Mouse (Mus musculus) layer of hippocampus, adult 18-20 months (tissue): ENCODE data around the gene Il27. TPM values are rescaled to one million over a fixed set of nuclear protein-coding genes. Genes with fewer than 3 reads are reported as not detected.

Experiments used
- DNase-seq, 2 experiments: peaks; one replicate each; pipeline ENCODE4 v3.0.0; 2022; ENCODE audit warnings: low spot score in 2 of 2
- total RNA-seq, 2 experiments: library from RNA; stranded (reverse); gene quantifications; 2 replicates each; pipeline ENCODE4 v1.2.3; 2021

Il27 gene
- total RNA-seq, 2 experiments from 2014 or later = not detected

DNA sequence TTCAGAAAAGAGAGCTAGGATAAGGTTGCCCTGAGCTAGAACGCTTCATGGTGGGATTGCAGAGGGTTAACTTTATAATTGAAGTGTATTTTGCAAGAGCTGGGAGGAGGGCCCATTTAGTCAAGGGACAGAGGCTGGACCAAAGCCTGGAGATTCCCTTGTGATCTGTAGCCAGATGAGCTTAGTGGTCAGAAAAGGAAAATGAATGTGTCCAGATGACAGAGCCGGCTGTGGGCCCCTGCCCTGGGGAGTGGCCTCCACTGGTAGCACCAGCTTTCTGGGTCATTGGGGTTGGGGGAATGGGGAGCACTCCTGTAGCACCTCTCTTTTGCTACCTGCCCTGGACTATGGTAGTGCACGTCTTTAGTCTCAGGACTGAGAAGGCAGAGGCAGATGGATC is 12.3 kb upstream of the Il27 start:
- DNase-seq = no peak

DNA sequence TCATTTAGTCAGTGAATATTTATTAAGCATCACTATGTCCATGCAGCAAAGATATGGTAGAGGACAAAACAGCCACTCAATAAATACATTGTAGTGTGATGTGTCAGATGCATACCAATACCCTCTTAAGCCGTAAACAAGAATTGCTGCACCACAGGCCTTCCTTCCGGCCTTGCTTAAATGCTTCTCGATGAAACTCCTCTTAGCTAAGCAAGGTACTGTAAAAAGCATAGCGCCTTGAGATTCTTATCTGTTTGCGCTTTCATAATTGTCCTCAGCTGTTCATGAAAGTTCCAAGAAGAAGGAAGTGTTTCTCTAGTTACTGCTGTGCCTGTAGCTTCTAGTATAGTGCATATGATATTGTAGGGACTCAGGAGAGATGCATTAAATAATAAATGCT is 11.9 kb upstream of the Il27 start:
- no peak for DNase-seq

DNA sequence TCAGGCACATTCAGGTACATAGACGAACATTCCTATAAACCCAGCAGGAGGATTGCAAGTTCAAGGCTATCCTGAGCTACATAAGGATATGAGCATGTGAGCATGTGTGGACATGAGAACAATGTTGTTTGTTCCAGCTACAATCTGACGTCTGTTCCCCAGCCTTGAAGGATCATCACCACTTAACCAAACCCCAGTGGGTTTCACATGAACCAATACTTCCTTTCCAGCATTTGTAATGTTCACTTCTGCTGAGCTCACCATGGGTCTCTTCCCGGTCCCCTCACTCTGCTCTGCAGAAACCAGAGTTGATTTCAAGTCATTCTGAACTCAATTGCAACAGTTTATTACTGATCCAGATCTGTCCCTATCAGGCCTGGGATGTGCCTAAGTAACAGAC is 7.9 kb upstream of the Il27 start:
- no peak for DNase-seq

DNA sequence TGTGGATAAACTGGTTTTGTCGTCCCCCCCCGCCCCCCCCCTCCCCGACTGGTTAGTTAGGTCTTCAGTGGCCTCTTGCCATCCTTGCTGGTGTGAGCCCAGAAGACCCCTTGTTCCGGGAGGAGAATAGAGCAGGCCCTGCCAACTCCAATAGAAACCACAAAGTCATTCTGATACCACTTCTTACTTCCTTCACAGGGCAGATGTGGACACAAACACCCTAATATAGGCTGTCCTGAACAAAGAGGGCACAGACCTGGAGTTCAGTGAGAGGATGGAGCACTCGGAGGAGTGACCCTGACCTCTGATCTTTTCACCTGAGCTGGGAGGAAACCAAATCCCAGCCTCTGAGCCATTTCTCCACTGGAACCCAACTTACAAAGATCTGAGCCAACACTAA is 7.2 kb upstream of the Il27 start:
- no peak for DNase-seq

DNA sequence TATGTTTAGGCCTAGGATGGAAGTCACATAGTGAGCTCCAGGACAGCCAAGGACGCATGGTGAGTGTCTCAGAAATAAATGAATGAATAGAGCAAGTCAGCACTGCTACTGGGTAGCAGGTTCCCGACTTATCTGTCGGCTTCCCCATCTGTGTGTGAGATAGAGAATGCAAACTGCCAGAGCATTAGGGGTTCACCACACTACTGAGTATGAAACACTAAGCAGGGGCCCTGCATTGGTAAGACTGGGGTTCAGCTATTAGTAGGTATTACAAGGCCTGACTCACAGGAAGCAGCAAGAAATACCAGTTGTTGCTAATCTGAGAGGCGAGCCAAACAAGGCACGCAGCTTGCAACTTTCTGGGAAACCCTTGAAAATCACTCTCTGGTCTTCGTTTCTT is 4.2 kb upstream of the Il27 start:
- no peak for DNase-seq

DNA sequence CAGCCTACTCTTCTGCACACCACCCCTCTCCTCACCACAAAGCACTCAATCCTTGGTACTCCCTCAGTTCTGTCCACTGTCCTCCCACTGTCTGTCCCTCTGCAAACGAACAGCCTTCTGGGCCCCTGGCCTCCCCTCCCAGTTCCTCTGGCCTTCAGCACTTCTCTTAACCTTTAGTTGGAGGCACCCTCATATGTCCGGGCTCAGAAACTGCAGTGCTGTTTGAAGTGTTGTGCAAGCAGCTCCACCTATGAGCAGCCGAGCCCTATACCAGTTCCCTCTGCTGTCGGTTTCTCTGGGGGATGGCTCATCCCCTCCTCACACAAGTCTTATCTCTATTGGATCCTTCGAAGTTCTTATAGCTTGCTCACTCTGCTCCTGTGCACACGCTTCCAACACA is 1.7 kb upstream of the Il27 start:
- DNase-seq = no peak

DNA sequence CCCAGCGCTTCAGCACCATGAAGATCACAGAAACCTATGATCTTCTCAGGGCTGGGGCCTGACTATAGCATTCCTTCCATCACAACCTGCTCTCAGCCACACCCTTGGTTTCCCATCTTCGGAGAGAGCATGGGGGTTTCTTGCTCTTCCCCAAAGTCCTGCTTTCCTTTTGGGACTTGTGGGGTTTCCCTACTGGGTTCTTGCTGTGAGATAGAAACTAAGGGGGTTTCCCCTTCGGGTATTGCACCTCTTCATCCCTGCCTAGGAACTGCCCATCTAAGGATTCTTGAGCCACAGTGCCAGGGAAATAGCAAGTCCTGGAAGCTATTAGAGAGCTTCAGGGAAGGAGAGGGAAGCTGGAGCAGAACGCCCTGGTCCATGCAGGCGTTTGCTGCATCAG is 1.1 kb upstream of the Il27 start:
- no peak for DNase-seq

DNA sequence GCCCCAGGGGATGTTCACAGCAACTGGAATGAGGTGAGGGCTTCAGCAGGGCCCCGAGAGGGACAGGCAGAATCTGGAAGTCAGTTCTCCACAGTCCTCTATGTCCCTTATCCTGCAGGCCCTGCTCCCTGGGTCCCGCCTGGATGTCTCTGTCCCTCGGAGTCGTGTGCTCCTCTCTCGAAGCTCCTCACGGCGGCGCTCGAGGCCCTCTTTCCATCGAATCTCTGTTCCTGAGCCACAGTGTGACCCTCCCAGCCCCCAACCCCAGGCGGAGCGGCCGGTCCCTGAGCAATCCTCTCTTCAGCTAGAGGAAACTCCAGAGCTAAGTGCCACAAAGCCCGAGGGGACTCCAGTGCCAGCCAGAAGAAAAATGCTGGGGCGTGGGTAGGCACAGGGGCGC is 7.0 kb downstream of the Il27 start:
- peak in 1 of 2 experiments; percentile 57 for DNase-seq

DNA sequence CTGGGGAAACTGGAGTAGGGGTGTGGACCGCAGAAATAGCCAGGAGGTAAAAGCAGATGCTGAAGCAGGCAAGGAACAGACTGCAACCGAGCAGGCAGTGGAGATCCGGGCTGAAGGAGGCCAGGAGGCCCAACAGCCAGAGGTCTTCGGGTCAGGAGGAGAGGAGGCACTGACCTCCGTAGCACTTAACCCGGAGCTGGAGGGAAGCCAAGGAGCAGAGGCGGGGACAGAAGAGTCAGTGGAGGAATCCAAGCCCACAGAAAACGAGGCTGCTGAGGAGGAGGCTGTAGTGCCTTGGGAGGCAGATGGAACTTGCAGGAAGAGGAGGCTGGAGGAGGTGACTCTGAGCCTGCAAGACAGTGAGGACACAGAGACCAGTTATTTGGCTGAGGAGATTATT is 7.9 kb downstream of the Il27 start:
- no peak for DNase-seq

DNA sequence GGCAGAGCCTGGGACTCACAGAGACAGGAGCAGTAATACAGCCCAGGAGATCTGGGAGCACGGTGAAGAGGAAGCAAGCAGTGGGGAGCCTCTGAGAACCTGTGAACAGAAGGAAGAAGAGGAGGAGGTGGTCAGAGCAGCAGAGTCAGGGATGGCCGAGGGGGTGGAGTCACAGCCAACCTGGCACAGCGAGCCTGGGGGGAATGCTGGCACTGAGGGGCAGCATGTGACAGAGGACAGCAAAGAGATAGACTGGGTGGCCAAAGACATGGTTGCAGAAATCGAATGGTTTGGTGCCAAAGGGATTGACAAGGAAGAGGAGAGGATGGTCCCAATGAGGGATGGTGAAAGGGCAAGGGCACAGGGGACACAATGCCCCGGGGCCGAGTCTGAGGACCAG is 9.0 kb downstream of the Il27 start, which contains the start of gene Cln3:
Gene Cln3 (minus strand): TSS at position 101 of the 400 bp plus-strand sequence.
- no peak for DNase-seq

DNA sequence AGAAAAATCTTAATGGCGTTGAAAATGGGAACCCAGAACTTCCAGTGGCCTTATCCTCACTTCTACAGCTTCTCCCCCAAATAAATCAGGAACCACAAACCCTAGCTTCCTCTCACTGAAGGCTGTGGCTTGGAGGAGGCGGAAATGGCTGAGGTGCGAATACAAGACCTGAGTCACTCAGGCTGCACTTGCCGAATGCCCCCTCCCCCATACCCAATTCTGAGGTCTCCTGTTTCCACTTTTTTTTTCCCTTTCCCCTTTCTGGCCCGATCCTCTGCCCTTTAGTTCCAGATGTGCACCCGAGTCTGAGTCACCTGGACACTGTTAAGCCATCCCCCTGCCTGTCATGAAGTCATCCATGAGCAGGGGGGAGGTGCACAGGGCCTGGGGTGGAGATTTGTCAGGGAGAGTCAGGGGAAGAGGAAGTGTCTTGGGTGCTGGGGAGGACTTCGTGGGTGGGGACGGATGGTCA is 10.2 kb downstream of the Il27 start, which contains the start of gene Apobr:
Gene Apobr (plus strand): TSS at position 437 of the 472 bp plus-strand sequence.
- DNase-seq = no peak

DNA sequence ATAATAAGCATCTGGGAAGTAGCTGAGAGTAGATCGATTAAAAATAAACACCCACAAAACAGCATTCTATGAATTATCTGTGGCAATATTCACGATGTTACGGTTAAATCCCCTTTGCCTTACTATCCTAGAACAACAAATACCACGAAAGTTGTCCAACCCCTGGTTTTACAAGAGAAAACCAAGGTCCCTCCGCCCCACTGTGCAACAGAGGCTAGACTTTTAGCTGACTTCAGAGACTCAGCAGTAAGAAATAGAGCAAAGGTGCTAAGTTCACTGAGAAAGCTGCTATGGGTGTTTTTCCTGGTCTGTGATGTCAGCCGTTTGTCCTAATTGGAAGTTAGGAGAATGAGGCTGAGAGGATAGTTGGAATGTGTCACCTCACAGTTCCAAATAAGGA is 11.0 kb downstream of the Il27 start:
- DNase-seq = no peak

DNA sequence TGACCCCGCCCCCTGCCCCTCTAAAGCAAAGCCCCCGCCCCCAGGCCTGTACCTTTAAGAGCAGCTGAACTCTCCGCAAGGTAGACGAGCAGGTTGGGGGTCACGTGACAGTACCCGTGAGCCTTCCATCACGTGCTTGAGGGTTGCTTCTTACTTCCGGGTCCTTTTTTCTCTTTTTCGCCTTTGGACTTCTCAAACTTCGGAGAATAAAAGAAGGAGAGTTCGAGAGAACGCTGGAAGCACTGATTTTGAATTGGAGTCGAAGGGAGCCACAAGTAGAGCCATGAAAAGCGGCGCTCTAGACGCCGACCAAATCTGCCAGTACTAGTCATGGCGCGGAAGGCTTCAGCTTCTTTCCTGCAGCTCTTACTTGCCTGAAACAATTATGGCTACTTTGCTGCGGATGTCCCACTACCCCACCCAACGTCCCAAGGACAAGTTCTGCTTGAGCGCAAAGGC is 11.5 kb downstream of the Il27 start:
- peak; percentile 70 to 89 for DNase-seq

DNA sequence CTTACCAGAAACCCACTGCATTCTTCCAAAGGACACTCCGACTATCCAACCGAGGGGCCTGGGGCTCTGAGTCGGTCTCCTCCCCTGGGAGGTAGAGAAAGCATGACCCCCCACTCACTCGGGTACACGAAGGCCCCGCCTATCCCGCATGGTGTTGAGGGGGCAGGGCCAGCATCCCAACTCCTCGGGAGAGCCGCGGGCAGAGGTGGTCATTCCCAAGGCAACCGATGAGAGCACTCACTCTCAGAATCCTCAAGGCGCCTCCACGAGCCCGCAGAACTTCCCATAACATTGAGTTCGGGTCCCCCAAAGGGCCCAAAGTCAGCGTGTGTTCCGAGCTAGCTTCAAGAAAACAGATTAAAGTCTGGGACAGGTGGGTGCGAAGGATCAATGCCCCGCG is 12.0 kb downstream of the Il27 start:
- DNase-seq = no peak

DNA sequence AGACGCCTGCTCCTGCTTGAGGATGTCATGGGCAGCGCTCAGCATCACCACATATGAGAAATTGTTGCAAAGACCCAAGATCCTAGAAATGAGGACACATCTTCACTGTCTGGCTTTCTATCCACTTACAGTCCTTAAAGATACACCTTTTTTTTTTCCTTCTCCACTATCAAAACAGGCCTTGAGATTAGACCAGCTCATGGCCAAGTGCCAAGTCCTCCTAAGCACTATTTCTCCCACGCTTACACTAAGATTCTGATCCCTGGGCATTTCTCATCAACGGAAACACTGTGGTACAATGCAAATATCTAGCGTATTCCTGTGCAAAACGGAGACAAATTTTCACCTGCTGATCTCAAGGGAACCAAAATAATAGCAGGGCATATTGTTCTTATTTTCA is 13.1 kb downstream of the Il27 start:
- no peak for DNase-seq

DNA sequence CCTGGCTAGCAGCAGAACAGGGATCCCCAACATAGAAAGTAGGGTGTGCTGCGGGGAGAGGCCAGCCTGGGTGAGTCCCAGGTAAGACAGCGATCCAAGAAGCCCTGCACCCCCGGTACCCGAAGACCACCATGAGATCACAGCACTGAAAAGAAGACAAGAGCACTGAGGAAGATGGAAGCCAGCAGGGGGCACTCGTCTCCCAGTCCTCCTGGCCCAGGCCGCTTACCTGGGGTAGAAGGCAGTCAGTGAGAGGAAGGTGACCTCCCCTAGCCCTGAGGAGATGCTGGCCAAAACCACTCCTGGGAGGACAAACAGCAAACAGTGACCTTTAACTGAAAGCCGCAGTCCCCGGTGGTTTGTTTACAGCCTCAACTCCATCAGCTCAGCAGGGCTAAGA is 15.6 kb downstream of the Il27 start:
- DNase-seq = peak in 1 of 2 experiments; percentile 43

DNA sequence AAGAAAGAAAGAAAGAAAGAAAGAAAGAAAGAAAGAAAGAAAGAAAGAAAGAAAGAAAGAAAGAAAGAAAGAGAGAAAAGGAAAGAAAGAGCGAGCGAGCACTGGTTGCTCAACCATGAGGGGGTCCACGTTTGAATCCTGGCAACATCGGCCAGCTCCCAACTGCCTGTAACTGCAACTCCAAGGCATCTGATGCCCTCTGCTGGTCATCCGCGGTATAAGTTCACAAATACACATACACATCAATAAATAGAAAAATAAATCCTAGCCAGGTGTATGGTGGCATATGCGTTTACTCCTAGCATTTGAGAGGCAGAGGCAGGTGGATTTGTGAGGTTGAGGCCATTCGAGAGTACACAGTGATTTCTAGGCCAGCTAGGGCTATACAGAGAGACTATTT is 17.8 kb downstream of the Il27 start:
- DNase-seq = peak in 1 of 2 experiments; percentile 63

DNA sequence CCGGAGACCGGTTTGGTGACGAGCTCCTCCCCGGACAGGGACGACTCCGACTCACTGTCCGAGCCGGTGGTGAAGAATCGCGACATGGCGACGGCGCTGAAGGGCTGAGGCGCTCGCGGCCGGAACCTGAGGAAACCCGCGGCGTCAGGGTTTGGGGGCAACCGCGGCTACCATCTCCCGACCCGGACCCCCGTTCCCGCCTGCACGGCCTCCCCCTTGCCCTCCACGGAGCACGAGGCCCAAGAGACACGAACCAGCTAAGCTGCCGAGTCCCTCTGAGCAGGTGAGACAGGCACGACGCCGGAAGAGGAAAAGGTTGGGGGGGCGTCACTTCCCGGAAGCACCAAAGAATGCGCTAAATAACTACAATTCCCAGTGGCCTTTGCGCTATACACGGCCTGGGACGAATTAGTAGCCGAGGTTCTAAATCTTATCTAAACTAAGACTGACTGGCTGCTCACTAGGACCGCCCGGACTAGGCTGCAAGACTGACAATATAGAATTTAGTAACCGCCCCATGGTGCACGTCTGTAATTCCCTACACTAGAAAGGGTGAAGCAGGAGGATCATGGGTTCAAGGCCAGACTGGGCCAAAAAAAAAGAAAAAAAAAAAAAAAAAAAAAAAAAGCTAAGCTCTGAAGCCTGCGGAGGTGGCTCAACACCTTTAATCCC is 28.5 kb downstream of the Il27 start, which contains the start of gene Eif3c:
Gene Eif3c (minus strand): TSS at position 318 of the 672 bp plus-strand sequence.
- peak; percentile 80 to 93 for DNase-seq

DNA sequence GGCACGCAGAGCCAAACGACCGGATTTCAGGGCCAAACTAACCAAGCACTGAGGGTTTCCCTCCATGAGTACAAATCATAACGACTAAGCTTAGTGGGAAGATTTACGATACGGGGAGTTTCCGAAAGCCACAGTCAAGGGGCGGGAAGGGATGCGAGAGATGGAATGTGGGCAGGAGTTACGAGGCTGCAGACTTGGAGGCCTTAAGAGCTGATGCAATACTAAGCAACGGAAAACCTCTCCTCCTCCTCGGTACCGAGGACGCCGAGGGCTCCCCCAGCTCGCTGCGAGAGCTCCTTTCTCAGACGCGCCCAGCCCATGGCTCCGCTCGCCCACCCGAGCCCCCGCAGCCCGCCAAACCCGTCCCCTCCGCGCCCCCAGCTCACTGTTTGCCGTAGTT is 29.0 kb downstream of the Il27 start:
- no peak for DNase-seq

DNA sequence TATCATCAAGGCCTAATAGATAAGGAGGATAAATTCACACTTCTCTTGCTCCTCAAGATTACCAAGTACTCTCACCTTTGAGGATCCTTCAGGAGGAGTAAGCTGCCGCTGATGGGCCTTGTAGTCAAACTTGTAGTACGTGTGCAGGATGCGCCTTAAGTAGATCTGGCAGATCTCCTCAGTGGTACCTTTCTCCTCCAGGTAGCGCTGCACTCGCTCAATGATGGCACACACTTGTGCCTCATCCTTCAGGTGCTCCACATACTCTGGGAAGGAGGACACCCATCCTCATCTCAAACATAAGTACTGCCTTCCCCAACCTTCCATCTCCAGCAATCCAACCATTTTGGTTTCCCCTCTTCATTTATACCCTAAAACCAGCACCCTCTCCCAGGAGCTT is 38.1 kb downstream of the Il27 start:
- DNase-seq = no peak

DNA sequence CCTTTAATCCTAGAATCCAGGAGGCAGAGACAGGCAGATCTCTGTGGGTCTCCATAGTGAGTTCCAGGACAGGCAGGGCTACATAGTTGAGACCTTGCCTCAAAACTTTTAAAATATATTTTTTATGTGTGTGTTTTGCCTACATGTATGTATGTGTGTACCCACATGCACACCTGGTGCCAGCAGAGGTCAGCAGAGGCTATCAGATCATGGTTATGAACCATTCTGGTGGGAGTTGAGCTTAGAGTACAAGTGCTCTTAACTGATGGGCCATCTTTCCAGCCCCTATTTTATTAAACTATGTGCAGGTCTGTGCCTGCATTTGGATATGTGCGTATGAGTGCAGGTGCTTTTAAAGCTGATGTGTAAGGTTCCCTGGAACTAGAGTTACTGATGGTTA is 39.9 kb downstream of the Il27 start:
- DNase-seq = no peak

DNA sequence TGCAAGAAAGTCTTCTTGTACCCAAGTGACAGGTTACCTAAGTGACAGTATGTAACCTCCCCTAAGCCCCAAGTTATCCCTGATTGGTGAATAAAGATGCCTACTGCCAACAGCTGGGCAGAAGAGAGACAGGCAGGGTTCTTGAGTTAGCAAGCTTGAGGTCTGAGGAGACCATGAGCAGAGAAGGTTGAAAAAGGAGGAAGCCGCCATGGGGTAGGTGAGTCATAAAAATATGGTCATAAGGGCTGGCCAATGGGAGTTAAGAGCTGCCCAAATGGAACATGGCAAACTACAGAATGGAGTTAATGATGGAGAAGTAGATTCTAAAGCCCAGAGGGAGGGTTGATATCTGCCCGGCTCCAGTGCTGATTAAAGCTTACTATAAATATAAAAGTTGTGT is 49.1 kb downstream of the Il27 start:
- DNase-seq = no peak

DNA sequence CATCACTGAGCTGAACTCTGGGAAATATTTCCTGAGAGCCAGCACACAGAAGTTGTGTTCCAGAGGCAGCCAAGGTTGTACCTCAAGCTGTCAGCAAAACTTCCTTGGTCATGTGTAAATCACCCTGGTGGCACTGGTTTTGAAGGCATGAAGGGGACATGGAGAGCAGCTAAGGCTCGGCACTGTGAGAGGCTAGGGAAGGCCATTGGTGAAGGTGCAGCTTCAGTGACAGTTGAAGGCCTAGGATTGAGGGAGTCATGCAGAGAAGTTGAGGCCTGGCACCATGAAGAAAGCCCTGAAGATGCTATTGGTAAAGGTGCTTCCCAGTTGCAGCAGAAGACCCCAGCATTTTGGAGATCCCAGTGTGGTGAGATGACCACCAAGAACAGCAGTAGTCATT is 53.1 kb downstream of the Il27 start:
- no peak for DNase-seq
